Mouse (Mus musculus) thymus, adult 2 months (tissue): ENCODE measurements at regions not wholly inside any gene's neighbourhood (a gene's known extent, or its start where the extent isn't known, plus 50 kb on each side); places are given as distances from the start of the nearest gene placed in this dataset.

Experiments used
- CTCF ChIP-seq: fragments of 200-500 bp; IDR thresholded peaks from 2 replicates; pipeline ENCODE4 v1.5.1; 2012; ENCODE audit warnings: mild to moderate bottlenecking, control low read depth, low read length, moderate library complexity, borderline replicate concordance; ENCODE audit not compliant: control insufficient read depth, poor library complexity, insufficient read depth; ENCODE audit errors: extremely low read depth
- POLR2A ChIP-seq: fragments of 200-500 bp; IDR thresholded peaks from 2 replicates; pipeline ENCODE4 v1.6.1; 2012; ENCODE audit warnings: mild to moderate bottlenecking, low read length, control low read depth, moderate library complexity; ENCODE audit not compliant: control insufficient read depth, poor library complexity, insufficient read depth; ENCODE audit errors: extremely low read depth

DNA sequence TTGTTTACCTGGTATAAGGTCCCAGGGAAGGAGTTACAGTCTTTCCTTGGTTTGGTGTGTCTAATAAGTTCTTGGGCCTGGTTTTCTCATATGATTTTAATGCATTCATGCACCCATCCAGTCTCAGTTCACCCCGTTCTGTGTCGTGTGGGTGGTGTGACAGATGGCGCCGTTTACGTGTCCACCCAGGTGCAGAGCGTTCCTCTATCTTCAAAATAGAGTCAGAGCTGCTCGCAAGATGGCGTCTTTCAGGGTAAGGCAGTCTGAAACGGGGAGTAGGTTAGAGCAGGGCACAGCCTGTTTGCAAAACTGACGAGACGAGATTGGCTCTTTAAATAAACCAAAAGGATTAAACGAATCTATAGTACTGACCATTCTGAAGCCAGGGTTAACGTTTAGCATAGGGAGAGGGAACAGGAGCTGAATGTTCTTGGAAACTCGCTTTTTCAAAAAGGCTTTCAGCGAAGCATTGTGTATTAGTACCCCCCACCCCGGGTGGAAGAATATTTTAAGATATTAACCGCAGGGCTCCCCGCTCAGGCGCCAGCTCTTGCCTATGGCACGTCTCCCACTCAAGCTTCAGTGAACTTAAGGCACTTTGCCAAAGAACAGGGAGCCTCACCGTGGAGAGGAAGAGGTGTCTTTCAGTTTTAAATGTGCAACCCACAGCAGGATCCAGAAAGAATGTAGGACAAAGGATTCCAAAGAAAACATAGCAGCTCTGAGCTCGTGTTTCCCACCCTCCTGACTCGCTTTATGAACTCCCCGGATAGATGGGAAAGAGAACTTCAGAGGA is 241.7 kb upstream of the Pfn2 start:
- TF ChIP-seq CTCF (no peak), POLR2A (no peak)
